Mouse (Mus musculus): ENCODE measurements around the gene Ccdc88c.

Ccdc88c gene

DNA sequence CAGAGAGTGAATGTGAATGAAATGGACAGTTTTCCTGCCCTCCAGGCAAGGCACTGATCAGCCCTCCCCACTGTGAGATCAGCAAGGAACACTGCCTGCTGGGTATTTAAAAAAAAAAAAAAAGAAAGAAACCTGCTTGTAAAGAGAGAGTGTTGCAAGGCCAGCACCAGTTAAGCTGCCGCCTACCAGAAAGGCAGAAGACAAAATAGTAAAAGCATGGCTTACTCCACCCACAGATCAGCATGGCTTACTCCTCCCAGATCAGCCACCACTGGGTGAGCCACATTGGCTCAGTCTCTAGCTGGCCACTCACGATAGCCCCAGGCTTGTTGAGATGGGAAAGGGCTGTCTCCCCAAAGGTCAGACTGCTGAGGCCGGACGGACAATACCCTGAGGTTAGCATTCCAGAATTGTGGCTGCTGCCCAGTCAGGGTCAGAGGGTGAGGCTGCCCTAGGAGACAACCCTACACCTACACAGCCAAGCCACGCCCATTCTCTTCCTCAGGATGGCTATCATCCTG lies 32.4 kb downstream of the Ccdc88c start:
- DNase-seq = no peak

DNA sequence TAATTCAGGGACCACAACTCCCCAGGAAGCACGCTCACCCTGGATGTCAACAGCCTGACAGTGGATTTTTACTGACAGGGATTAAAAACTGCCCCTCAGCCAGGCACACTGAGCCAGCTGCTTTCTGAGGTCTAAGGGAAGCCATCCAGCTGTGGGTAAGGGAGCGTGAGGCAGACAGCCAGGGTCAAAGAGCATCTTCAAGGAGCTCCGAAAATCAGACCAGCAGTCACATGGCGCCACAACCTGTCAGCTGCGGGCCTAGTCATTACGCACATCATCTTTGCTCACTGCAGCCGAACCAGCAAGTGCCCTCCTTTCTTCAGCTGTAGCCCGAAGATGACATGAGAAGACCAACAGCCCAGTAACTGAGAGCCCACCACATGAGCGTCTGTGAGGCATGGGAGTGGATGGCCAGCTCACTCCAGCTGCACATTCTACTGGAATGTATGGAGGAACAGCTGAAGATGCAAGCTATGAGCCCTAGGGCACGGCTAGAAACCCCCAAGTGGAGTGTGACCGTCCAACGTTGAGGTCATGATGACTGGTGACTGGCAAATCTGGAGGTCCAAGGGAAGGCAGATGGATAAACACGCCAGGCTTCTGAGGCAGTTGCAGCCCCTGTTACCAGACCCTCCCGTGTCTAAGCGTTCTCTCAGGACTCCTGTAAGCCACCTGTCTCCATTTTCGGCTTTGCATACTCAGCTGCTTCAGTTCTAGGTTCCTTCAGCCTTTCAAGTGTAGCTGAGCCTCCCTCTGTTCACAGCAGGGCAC lies 33.1 kb downstream of the Ccdc88c start:
- no peak for DNase-seq

DNA sequence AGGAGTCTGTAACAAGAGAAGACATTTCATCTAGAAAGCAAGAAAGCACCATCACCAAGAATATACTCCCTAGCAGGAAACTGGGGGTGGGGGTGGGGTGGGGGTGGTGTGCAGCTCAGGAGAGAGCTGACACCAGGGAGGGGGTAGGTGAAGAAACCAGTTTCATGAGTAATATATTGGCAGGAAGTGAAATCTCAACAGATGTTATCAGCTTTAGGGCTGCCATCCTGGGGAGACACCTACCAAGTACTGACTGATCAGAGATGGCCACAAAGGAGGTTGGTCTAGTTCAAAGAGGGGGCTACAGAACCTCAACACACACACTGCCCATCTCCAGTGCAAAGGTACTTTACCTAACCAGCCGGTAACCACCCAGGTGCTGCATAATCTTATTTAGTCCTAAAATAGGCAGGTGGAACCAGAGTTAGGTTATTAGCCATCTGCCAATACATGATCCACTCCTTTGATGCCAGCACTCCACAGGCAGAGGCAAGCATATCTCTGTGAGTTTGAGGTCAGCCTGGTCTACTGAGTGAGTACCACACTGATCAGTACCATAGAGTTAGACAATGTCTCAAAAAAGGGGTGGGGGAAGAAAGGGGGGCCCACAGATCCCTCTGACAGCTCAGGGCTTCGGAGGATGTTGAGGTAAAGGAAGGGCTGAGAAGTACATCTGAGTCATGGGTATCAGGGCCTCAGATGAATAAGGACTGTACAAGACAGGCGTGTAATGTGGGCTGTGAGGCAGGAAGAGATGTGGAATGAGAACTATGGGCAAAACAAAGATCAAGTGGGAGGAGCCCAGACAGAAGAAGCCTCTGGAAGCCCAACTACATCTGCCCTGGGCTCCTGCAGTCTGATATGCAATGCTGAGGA lies 34.5 kb downstream of the Ccdc88c start:
- DNase-seq = no peak

DNA sequence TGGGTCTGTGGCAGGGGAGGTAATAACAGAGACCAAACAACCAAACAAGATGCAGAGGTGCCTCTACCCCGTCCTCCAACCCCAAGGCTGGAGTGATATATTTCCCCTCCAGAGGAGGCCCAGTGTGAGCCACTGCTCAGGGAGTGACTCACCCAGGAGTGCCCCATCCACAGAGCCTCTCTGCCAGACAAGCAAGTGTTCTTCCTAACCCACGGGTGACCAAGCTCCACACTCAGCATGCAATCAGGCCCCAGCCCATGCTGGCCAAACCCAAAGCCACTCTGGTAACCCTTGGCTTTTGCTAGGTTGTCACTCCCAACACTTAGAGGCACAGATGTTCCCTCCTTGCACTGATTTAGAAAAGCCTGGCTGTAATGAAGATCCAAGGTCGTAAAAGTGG lies 35.7 kb downstream of the Ccdc88c start:
- no peak for DNase-seq

DNA sequence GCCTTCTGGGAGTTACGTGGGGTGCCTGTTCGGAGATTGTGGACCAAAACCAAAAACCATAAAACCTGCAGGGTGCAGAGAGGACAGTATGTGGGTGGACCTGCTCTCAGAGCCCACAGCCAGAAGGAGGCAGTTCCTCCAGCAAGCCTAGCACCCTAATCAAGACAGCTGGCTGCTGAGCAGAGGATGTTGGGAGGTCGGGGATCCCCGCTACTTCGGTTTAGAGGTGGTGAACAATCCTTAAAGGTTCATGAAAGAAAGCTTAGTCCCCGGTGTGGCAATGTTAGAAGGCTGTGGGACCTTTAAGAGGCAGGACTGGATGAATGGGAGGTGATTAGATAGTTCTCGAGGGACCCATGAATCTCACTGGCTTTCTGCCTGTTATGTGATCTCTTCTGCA lies 36.4 kb downstream of the Ccdc88c start:
- DNase-seq = no peak

DNA sequence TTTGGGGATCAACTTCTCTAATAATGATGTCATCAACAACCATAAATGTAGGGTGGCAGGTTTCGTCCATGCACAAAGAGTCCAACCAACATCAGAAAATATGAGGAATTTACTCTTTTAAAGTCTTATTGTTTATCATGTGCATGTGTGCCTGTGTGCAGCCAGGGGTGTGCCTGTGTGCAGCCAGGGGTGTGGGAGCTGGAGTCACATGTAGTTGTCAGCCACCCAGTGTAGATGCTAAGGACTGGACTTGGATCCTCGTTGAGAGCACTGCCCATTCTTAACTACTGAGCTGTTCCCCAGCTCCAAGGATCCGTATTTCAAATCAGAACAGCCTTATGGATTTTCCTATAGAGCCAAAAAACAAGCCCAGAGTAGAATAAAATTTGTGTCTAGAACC lies 37.7 kb downstream of the Ccdc88c start:
- DNase-seq = no peak

DNA sequence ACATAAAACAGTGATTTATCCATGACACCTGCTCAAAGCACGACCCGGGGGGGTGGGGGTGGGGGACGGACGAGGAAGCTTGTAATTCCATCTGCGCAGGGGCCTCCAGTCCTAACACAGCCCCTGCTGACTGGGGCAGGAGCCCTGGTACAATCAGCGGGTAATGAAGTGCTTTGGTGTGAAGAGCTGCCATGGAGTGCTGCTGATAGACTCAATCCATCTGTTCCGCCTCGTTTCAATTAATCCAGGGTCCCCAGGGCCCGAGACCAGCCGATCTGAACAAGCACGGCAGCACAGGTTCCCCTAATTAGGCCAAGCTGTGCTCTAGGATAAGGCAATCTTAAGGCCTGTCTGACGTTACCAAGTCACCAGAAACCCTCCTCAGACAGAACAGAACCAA lies 38.6 kb downstream of the Ccdc88c start:
- no peak for DNase-seq

DNA sequence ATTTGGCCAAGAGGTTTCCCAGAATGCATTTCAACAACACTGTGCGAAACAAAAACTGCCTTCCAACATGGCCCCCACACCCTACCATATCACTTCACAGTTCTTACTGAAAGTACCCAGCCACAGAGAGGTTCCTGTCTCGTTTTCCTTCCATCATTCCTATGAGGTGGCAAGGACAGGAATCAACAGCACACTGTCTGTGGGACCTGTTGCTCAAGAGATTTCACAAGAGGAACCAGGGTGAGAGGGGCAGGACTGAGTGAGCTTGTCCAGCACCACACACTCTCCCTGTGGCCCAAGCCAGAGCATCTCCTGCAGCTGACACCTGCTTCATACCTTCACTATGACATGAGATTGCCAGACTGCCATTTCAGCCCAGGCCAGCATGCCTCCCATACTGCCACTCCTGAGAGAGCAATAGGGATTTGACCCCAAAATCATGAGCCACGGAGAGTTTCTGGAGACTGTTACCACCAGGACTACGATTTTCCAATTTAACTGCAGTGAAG lies 39.0 kb downstream of the Ccdc88c start:
- no peak for DNase-seq

DNA sequence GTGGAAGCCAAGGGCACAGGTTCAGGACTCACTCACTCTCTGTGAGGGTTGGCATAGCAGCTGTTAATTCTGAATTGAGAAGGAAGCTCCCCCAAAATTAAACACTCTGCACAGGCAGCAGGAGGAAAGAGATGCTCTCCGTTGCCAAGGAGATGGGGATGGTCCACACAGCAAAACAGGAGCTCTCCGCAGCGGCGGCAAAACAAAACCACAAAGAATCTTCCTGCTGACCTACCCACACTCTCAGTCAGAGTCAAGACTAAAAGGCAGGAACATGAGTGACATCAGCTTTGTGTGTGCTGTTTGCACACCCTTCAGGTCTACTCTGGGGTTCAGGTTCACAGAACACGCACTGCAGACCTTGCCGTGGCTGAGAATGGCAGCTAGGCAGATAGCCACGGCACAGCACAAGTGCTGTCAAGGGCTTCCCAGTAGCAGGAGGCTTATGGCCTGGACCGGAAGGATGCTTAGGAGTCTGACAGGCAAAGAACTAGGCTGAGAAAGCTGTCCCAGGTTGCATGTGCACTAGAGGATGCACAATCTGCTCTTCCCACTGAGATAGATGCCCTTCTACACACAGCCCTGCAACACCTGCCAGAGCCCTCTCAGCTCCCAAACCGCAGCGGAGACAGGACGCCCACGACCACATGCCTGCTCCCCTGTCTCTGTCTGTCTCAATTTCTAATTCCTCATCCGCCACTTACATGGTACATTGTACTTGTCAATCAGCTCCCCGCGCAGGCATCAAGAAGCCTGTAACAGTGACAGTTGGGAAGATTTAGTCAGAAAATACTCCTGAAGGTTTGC lies 40.3 kb downstream of the Ccdc88c start:
- DNase-seq = no peak

DNA sequence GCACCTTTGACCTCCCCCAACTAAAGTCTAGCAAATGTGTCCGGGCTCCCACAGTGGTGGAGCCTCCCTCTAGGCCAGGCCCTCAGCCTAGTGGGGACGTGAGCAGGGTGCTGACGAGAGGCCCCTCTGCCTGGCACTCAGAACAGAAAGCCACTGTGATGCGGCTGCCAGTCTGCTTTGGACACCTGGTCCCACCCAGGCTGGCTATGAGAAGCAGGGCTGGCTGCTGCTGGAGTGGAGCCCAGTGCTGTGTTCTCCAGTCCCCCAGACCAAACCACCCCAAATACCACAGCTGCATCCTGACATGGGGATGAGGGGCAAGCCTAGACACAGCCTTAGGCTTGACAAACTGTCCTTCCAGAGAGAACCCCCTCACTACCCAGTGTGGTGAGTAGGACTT lies 42.4 kb downstream of the Ccdc88c start:
- no peak for DNase-seq

DNA sequence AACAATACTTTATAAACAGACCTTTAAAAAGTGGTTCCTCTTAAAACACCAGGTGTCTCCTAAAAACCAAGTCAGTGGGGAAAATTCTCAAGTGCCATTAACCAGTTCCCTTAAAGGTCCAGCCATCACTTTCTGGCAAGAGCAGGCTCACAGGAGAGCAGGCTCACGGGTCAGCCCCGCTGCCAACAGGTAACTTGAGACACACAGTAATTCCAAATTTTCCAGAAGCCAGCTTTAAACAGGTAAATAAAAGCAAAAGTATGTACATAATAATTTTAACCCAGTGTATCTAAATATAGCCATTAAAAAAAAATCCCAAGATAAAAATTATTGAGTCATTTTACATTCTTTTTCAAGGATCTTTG lies 43.1 kb downstream of the Ccdc88c start:
- no peak for DNase-seq

DNA sequence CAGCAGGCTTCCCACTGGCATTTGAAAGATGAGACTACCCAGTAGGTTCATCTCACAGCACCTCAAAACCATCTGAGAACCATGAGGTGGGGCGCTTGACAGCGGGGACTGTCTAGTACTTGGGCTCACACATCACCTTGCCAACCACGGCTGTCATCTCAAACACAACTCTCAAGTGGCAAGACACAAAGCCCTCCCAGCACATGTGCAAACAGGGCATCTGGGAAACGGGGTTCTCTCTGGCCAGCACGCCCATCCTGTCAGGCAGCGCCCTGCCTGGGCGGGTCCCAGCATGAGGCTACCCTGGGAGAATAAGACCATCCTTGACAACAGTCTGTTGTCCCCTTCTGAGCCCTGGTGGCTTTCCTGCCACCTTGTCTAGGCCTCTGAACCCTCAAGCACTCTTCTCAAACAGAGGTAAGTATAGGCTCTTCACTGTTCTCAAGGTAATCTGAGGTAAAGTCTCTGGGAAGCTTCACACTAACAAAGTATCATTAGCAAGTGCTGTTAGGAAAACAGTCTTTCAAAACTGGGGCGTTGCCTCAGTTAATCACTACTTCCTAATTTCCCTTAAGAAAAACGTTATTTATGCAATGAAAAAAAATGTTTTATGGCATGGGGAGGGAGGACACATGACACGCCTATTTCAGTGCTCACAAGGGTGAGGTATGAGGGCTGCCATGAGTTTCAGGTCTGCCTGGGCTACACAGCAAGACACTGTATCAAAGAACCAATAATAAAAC lies 43.6 kb downstream of the Ccdc88c start:
- DNase-seq = no peak

DNA sequence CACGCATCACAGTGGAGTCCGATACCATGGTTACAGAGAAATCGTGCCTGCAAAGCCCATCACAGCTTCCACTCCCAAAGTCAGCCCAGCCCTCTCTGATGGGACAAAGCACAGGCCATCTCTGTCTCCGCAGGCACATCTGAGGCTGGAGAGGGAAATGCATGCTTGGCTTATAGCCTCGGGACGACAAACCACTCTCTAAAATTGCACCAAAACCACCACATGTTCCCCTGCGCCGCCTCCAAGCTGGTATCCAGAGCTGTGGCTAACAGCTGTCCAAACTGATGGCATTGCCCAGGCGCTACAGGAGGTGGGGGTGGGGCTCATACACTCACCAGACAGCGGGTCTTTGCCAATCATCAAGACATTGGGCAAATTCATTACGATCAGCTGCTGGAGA lies 45.3 kb downstream of the Ccdc88c start:
- no peak for DNase-seq

DNA sequence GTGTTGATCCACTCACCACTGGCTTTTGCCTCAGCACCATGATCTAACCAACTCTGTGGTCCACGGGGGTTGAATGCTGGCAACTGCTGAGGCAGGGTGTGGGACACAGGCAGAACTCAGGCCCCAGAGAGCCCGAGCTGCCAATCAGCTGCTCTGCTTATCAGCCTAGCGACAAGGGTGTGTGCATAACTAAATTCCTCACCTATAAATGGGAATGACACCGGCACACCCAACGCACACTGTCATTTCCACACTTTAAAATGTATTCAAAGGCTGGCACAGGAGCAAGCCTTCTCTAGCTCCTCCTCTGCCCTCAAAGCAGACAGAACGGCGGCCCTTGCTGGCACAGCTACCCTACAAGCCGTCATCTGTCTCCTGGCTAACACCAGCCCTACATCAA lies 46.6 kb downstream of the Ccdc88c start:
- no peak for DNase-seq

DNA sequence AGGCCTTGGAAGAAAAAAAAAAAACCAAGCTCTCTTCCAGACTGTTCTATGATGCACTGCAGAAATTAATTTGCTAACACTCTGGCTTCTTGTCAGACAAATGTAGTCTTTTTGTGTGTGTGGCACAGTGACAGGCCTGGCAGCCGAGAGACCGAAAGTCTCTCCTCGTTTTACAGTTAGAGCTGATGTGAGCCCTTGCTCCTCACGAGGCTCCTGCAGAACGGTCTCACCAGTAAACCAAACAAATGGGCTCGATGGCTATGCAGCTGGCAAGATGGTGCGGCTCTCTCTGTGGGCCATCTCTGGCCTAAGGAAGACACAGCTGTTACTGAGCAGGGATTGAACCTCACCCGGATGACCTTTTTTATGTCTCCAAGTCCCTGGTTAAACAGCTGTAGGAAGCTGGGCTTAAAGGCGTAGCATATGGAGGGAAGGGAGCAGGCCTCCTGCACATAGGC lies 48.3 kb downstream of the Ccdc88c start:
- no peak for DNase-seq

DNA sequence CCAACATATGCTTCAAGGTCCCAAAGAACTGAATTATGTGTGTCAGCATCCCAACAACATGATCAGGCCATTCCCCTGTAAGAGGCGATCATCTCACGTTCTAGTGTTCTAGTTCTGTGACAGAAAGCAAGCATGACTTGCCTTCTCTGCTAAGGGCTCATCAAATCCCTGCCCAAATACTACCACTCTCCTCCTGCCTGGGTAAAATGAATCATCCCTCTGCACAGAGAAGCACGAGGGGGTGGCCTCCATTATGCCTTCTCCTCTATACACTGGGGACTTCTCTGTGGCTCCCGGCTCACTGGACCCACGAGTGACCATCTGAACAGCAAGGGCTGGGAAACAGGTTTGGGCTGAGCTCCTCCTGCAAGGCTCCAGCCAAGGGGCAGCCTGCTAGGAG lies 49.2 kb downstream of the Ccdc88c start:
- no peak for DNase-seq

DNA sequence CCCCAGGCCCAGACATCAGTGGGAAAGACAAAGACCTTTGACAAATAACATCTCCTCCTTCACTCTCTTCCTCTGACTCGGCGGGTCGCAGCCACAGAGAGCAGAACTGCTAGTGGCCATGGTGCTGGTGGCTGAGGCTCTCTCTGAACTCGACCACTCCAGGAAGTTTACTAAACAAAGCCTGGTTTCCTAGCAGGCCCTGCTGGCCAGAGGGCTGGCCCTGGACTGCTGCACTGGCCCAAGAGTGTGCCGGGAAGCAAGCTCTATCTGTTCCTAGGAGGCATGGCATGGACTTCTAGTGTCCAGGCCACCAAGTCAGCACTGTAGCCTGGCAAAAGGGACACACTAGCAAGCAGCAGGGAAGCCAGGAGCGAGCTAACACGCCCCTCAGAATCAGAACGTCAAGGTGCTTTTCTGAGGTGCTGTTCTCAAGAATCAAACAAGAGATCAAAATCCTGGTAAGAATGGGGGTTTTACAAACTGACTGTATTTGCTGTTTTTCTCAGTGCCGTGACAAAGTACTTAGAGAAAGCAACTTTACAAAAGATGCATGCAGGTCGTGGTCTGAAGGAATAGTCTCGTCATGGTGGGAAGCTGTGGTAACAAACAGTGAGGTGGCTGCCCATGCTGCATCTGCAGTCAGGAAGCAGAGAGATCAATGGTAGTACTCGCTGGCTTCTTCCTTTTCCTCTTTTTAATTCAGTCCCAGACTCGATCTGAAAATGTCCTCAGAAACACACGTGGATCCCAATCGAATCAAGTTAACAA lies 50.7 kb downstream of the Ccdc88c start:
- no peak for DNase-seq

DNA sequence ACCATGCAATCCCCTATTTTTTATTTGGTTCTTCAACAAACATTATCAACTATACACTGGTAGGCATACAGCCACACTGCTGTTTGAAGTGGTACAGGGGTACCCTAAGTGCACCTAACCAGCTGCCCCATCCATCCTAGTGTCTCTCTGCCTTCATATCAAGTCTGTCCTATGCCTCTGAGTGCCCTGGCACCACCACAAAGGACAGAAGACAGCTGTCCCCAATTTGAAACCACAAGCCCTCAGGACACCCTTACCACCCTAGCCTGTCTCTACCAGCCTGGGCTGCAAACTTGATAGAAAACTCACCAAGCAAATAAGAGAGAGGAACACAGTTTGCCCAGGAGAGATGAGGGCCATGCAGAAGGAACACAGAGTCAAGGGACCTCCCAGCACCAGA lies 51.3 kb downstream of the Ccdc88c start:
- no peak for DNase-seq

DNA sequence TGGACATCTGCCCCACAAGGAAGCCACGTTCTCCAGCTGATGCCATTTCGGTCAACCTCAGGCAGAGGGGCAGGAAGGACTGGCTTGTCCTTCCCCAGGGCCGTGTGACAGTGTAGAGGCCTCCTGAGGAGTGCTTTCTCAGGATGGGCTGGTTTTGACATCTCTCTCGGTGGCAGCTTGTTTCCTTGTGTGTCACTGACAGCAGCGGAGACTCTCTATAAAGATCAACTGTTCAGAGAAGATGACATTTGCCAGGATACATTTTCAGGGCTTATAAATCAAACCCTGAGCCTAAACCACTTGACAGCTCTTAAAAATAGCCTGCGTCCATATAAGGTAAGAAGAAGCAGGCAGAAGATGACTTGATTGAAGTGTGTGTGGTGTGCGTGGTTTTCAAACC lies 59.0 kb downstream of the Ccdc88c start:
- no peak for DNase-seq

DNA sequence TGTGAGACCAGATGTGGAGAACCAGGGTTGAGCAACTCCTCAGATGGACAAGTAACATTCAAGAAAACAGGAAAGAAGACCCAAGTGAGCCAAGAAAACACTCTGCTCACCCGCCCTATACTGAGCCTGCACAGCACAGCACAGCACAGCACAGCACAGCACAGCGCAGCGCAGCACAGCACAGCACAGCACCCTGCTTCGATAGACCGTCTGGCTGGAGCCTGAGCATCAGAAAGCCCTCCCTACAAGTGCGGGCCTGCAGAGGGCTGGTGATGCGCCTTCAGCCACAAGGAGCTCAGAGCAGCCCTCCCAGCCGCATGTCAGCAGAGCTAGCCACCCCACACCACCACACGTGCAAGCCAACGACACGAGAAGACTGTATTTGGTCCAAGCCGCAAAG lies 61.5 kb downstream of the Ccdc88c start:
- no peak for DNase-seq

DNA sequence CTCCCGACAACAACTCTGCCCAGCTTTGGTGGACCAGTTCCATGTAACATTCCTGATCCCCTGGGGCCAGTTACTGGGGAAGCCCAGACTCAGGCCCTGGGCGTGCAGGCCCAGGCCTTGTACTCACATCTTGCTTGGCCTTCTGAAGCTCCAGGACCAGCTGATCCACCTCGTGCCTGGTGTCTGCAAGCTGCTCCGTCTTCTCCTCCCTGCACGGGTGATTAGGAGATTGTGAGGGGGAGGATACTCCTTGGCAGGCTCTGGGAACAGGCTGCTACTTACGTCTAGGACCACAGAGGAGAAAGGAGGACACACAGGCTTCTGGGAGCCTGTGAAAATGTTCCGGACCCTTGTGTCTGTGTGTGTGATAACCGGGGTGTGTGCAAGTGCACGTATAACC lies 62.6 kb downstream of the Ccdc88c start:
- DNase-seq = no peak
